ENCODE assay signal across 19 mouse cellular contexts in genomic region chr12:91752711-91753110, GRCm38 (mm10). TPM values are rescaled to one million over a fixed set of nuclear protein-coding genes. Genes with fewer than 3 reads are reported as not detected.
DNase-seq lines count a peak whose midpoint lies in the region; ATAC-seq lines count a peak whose summit lies in the region.
"Had no signal": no experiment of that assay in that cellular context is flagged by ENCODE, and none has a peak within 500 bp of the region (broad histone marks: within the 10 kb centered on the region; RNA-seq: fewer than 3 reads in every experiment).

No protein-coding gene starts in this region.

- no peak overlapping the region for H3K4me3 ChIP-seq in kidney, embryonic 15.5 days (replicated peaks)
- H3K4me3 ChIP-seq: embryonic facial prominence, embryonic 10.5 days; forebrain, embryonic 12.5 days; heart, embryonic 13.5 days had no signal

- peak; percentile 50 for DNase-seq in kidney, adult 18-20 months
- DNase-seq in thymus, postnatal 0 days (ENCODE audit: low spot score): peak; percentile 1
- DNase-seq in thymus, postnatal 10 days (ENCODE audit: low spot score in 2 of 2): no peak
- peak; percentile 46 to 82 for DNase-seq in kidney, postnatal 25 days
- DNase-seq in gastrocnemius, postnatal 36 days: no peak
- no peak for DNase-seq in layer of hippocampus, adult 9-11 months
- DNase-seq: adrenal gland, postnatal 36 days; cerebellum, adult 2 months; cerebellum, postnatal 10 days; gastrocnemius, postnatal 10 days; heart, postnatal 36 days had no signal

- no peak overlapping the region for H3K27ac ChIP-seq in kidney, embryonic 15.5 days
- H3K27ac ChIP-seq: embryonic facial prominence, embryonic 10.5 days; forebrain, embryonic 12.5 days; heart, embryonic 13.5 days had no signal

- no peak overlapping the region for H3K9ac ChIP-seq in kidney, embryonic 15.5 days
- H3K9ac ChIP-seq: forebrain, embryonic 12.5 days; heart, embryonic 13.5 days had no signal

- WGBS in kidney, embryonic 15.5 days: 77% methylated on average over 5 of the region's 5 CpGs

- ATAC-seq in kidney, embryonic 15.5 days (replicated peaks; ENCODE audit: low FRiP score): no peak
- ATAC-seq: activated CD4-positive, CD25-positive, alpha-beta regulatory T cell, adult 4 months; forebrain, embryonic 16.5 days; hindbrain, embryonic 16.5 days had no signal

- 0 out of 2 replicates have a peak, but pooled peaks cover 8% of the 10 kb centered on the region for H3K4me1 ChIP-seq in kidney, embryonic 15.5 days

- no peaks in the 10 kb centered on the region for H3K27me3 ChIP-seq in kidney, embryonic 15.5 days
- H3K27me3 ChIP-seq: forebrain, embryonic 12.5 days; Patski had no signal

- H3K36me3 ChIP-seq in kidney, embryonic 15.5 days: no peaks in the 10 kb centered on the region
- H3K36me3 ChIP-seq: embryonic facial prominence, embryonic 10.5 days; forebrain, embryonic 12.5 days; heart, embryonic 13.5 days had no signal

- no peak overlapping the region for H3K4me2 ChIP-seq in kidney, embryonic 15.5 days
- H3K4me2 ChIP-seq: forebrain, embryonic 12.5 days; heart, embryonic 13.5 days had no signal

- no peaks in the 10 kb centered on the region for H3K9me3 ChIP-seq in kidney, embryonic 15.5 days (replicated peaks)
- H3K9me3 ChIP-seq: embryonic facial prominence, embryonic 10.5 days; forebrain, embryonic 12.5 days; heart, embryonic 13.5 days had no signal

- intact Hi-C loops in gastrocnemius, postnatal 36 days (cut with DNase I): no loop called here

RNA-seq across cellular contexts. Expression of gene Ston2, which starts 35.5 kb away (rescaled TPM):
- 11.2 and 12.4 TPM in 2 replicates for polyA plus RNA-seq in kidney, embryonic 15.5 days (2015; fragmentation: Nextera tagmentation; extraction: Ambion mirVana)
- 7.6 and 7.9 TPM in 2 replicates for polyA plus RNA-seq in thymus, postnatal 0 days (2015; fragmentation: Nextera tagmentation; extraction: Ambion mirVana)
- total RNA-seq in gastrocnemius, postnatal 36 days (2021): 10 to 100 TPM; 42.5 to 46.6 TPM

Comparison
In these comparisons a context has a peak if more than half of its experiments do, and no peak if none do; other contexts are left out.
1. DNase-seq: peak in kidney, adult 18-20 months (single experiment), thymus, postnatal 0 days (single experiment) and kidney, postnatal 25 days (2 of 2); none in thymus, postnatal 10 days (0 of 2), gastrocnemius, postnatal 36 days (0 of 2) and layer of hippocampus, adult 9-11 months (single experiment).